Mouse (Mus musculus) forebrain, embryonic 11.5 days (tissue): ENCODE results near the gene Cd83. TPM values are rescaled to one million over a fixed set of nuclear protein-coding genes. Genes with fewer than 3 reads are reported as not detected.

Experiments
- ATAC-seq: fragments of 200-750 bp; cut with Nextera tagmentation; replicated peaks from 2 replicates; pipeline ENCODE4 v1.8.0; 2017; ENCODE audit warnings: moderate TSS enrichment; ENCODE audit not compliant: low FRiP score
- DNase-seq: peaks from one replicate; pipeline ENCODE4 v3.0.0-alpha.2; 2017; ENCODE audit warnings: low spot score
- H3K27ac ChIP-seq: fragments of 300-500 bp; sonication (generic); 2 replicates; pipeline ENCODE4 v1.5.1; 2014; ENCODE audit warnings: low read depth, low read length
- H3K27me3 ChIP-seq: fragments of 300-500 bp; sonication (generic); 2 replicates; pipeline ENCODE4 v1.6.1; 2014; ENCODE audit warnings: mild to moderate bottlenecking, low read length, mixed read lengths; ENCODE audit not compliant: control insufficient read depth, insufficient read depth
- H3K36me3 ChIP-seq: fragments of 300-500 bp; sonication (generic); 2 replicates; pipeline ENCODE4 v1.6.1; 2014; ENCODE audit warnings: mild to moderate bottlenecking, low read length, moderate library complexity, mixed read lengths; ENCODE audit not compliant: control insufficient read depth, insufficient read depth
- H3K4me1 ChIP-seq: fragments of 300-500 bp; sonication (generic); replicated peaks from 2 replicates; pipeline ENCODE4 v1.6.1; 2014; ENCODE audit warnings: low read length, mixed read lengths; ENCODE audit not compliant: control insufficient read depth, insufficient read depth
- H3K4me2 ChIP-seq: fragments of 300-500 bp; sonication (generic); 2 replicates; pipeline ENCODE4 v1.6.1; 2014; ENCODE audit warnings: low read depth, mild to moderate bottlenecking, low read length, moderate library complexity, mixed read lengths; ENCODE audit not compliant: severe bottlenecking
- H3K4me3 ChIP-seq: fragments of 300-500 bp; sonication (generic); 2 replicates; pipeline ENCODE4 v1.5.1; 2014; ENCODE audit warnings: low read depth, low read length
- H3K9ac ChIP-seq: fragments of 300-500 bp; sonication (generic); 2 replicates; pipeline ENCODE4 v1.6.1; 2014; ENCODE audit warnings: low read length
- H3K9me3 ChIP-seq: fragments of 300-500 bp; sonication (generic); 2 replicates; pipeline ENCODE4 v1.6.1; 2016; ENCODE audit warnings: low read length, mixed read lengths; ENCODE audit not compliant: control insufficient read depth
- WGBS: fragments of 180-500 bp; shearing (Covaris S2); extraction: QIAGEN DNeasy Blood & Tissue Kit; methylation state at CpG from one replicate; pipeline ENCODE4 v1.1.7; 2014; 5-methylcytosine and 5-hydroxymethylcytosine counted together
- polyA plus RNA-seq: library from polyadenylated mRNA; unstranded; fragments of >200 nt; fragmentation: Nextera tagmentation; extraction: Ambion mirVana; gene quantifications from 2 replicates; pipeline ENCODE4 v1.2.1, GENCODE M21; 2014

The Cd83 gene
- polyA plus RNA-seq, 1 experiment from 2014 or later, result 4.0 TPM

GRCm38 (mm10) chr13:43810621-43811020 lies 26.0 kb downstream of the Cd83 start:
- Histone ChIP-seq H3K4me2 (no peak overlapping the region), H3K9ac (no peak overlapping the region), H3K4me1 (no peaks in the 10 kb centered on the region), H3K36me3 (no peaks in the 10 kb centered on the region), H3K27ac (no peak overlapping the region), H3K4me3 (no peak overlapping the region), H3K9me3 (no peaks in the 10 kb centered on the region), H3K27me3 (no peaks in the 10 kb centered on the region; the same call in 1 of the 2 replicates)
- WGBS, result 89% methylated on average over 6 of the region's 6 CpGs
- DNase-seq (no peak), ATAC-seq (no peak)

GRCm38 (mm10) chr13:43811835-43812234 lies 27.3 kb downstream of the Cd83 start:
- H3K4me3 ChIP-seq, result no peak overlapping the region
- H3K4me1 ChIP-seq, result no peaks in the 10 kb centered on the region
- no peak overlapping the region for H3K9ac ChIP-seq
- no peaks in the 10 kb centered on the region for H3K36me3 ChIP-seq
- no peak for ATAC-seq
- H3K4me2 ChIP-seq, result no peak overlapping the region
- 93% methylated on average over 3 of the region's 3 CpGs for WGBS
- H3K27me3 ChIP-seq, result no peaks in the 10 kb centered on the region; the same call in 1 of the 2 replicates
- no peaks in the 10 kb centered on the region for H3K9me3 ChIP-seq
- no peak overlapping the region for H3K27ac ChIP-seq
- no peak for DNase-seq

- H3K4me3 ChIP-seq, result no peak overlapping the region
- H3K27me3 ChIP-seq, result no peaks in the 10 kb centered on the region; the same call in 1 of the 2 replicates
- H3K9ac ChIP-seq, result no peak overlapping the region
- ATAC-seq, result no peak
- no peak overlapping the region for H3K27ac ChIP-seq
- no peaks in the 10 kb centered on the region for H3K36me3 ChIP-seq
- 90% methylated on average over 8 of the region's 8 CpGs for WGBS
- DNase-seq, result no peak
- no peaks in the 10 kb centered on the region for H3K4me1 ChIP-seq
- no peak overlapping the region for H3K4me2 ChIP-seq
- no peaks in the 10 kb centered on the region for H3K9me3 ChIP-seq
Measured at GRCm38 (mm10) chr13:43813431-43813830, 28.9 kb downstream of the Cd83 start.

DNA sequence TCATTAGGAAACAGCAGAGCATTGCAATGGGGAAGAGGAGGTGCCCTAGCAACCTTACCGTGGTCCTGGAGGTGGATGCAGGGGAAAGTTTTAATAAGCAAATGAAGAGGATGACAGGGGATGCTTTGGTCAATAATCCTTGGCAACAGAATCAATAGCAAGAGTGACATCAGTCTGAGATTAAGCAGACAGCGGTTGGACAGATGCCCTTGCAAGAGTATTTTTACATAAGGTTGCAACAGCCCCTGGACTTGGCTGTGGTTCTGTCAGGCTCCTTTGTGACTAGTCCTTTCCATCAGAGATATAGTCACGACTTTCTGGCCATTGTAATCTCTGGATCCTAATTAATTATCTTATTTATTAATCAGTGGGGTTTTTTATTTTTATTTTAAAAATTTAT lies 32.9 kb downstream of the Cd83 start:
- no peak for ATAC-seq
- H3K27me3 ChIP-seq, result no peaks in the 10 kb centered on the region
- H3K9ac ChIP-seq, result no peak overlapping the region
- H3K4me3 ChIP-seq, result no peak overlapping the region
- no peaks in the 10 kb centered on the region for H3K4me1 ChIP-seq
- 78% methylated on average over 3 of the region's 3 CpGs for WGBS
- H3K27ac ChIP-seq, result no peak overlapping the region
- H3K4me2 ChIP-seq, result no peak overlapping the region
- no peak for DNase-seq
- H3K9me3 ChIP-seq, result no peaks in the 10 kb centered on the region
- no peaks in the 10 kb centered on the region for H3K36me3 ChIP-seq

DNA sequence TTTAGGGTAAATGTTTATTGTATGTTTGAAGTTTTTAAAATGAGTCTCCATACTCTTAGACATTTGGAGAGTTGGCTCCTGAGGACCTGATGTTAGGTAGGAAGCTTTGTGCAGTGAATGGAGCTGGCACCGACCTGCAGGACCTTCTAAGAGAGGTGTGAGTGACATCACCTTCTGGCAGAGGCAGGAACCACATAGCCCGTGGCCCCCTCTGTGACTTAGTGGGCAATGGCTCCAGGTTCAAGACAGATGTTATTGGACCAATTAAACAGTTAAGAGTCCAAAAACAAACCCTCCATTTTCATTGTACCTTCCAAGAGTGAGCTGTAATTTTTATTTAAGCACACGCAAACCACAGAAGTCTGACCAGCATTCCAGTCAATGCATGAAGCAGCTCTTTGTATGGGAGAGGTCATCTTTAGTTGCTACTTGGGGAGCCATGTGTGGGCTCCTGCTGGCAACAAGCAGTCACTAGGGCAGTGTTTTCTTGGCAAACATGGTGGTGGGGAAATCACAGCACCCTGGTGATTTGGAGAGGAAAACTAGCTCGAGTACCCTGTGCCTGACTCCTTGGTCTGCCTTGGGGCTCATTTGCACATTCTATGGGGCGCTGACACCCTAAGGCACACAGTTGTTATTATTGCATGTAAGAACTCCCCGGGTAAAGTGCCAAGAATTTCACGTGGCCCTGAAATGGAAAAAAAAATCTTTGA lies 33.9 kb downstream of the Cd83 start:
- no peak for ATAC-seq
- H3K4me3 ChIP-seq, result no peak overlapping the region
- H3K9me3 ChIP-seq, result no peaks in the 10 kb centered on the region
- H3K4me2 ChIP-seq, result no peak overlapping the region
- DNase-seq, result no peak
- no peaks in the 10 kb centered on the region for H3K27me3 ChIP-seq
- no peaks in the 10 kb centered on the region for H3K4me1 ChIP-seq
- no peak overlapping the region for H3K27ac ChIP-seq
- no peaks in the 10 kb centered on the region for H3K36me3 ChIP-seq
- no peak overlapping the region for H3K9ac ChIP-seq
- 82% methylated on average over 7 of the region's 7 CpGs for WGBS

GRCm38 (mm10) chr13:43819020-43819310 lies 34.4 kb downstream of the Cd83 start:
- ATAC-seq, result no peak
- H3K9me3 ChIP-seq, result no peaks in the 10 kb centered on the region
- H3K4me2 ChIP-seq, result no peak overlapping the region
- H3K9ac ChIP-seq, result no peak overlapping the region
- no peak for DNase-seq
- no peaks in the 10 kb centered on the region for H3K4me1 ChIP-seq
- 93% methylated on average over 6 of the region's 6 CpGs for WGBS
- H3K4me3 ChIP-seq, result no peak overlapping the region
- no peaks in the 10 kb centered on the region for H3K27me3 ChIP-seq
- H3K27ac ChIP-seq, result no peak overlapping the region
- H3K36me3 ChIP-seq, result no peaks in the 10 kb centered on the region

DNA sequence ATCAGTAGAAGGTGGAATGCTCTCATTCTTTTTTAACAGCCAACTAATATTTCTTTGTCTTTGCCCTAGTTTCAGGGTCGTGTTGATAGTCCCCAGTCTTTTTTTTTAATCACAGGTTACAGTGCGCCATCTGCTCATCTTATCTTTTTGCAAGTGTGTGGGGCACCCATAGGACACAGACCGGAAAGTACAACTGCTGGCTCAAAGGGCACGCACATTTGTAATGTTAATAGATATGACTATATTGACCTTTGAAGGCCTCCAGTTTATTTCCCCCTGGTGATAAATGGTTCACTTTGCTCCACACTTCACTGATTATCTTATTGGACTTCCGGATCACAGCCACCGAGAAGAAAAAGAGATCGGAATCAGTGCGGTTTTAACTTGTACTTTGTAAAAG lies 35.5 kb downstream of the Cd83 start:
- H3K4me2 ChIP-seq, result no peak overlapping the region
- no peak for ATAC-seq
- 93% methylated on average over 8 of the region's 8 CpGs for WGBS
- H3K27ac ChIP-seq, result no peak overlapping the region
- H3K9ac ChIP-seq, result no peak overlapping the region
- no peak for DNase-seq
- no peaks in the 10 kb centered on the region for H3K36me3 ChIP-seq
- H3K9me3 ChIP-seq, result no peaks in the 10 kb centered on the region
- no peaks in the 10 kb centered on the region for H3K27me3 ChIP-seq
- no peaks in the 10 kb centered on the region for H3K4me1 ChIP-seq
- H3K4me3 ChIP-seq, result no peak overlapping the region

DNA sequence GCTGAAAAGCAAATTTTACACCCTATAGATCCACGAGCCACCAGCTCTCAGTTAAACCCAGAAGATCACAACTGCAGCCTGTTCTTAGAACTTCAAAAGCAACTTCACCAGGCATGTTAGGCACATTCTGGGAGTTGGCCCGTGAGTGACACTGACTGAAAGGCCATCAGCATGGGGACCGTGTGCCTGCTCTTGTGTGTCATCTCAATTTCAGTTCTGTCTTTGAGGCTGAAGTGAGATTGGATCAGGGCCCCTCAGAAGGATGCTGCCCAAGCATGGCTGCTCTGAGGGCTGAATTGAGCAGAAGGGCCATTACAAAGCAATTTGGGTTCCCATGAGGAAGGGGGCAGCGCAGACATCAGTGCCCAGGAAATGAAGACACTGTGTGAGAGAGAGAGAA lies 37.7 kb downstream of the Cd83 start:
- Histone ChIP-seq H3K36me3 (no peaks in the 10 kb centered on the region), H3K27me3 (no peaks in the 10 kb centered on the region), H3K4me3 (no peak overlapping the region), H3K9me3 (no peaks in the 10 kb centered on the region; the same call in 1 of the 2 replicates), H3K9ac (no peak overlapping the region), H3K4me2 (no peak overlapping the region), H3K27ac (no peak overlapping the region), H3K4me1 (no peaks in the 10 kb centered on the region)
- WGBS, result 78% methylated on average over 4 of the region's 4 CpGs
- ATAC-seq (no peak), DNase-seq (no peak)

- no peak overlapping the region for H3K9ac ChIP-seq
- 64% methylated on average over 5 of the region's 5 CpGs for WGBS
- no peak overlapping the region for H3K4me2 ChIP-seq
- H3K27me3 ChIP-seq, result no peaks in the 10 kb centered on the region
- H3K27ac ChIP-seq, result no peak overlapping the region
- no peaks in the 10 kb centered on the region for H3K36me3 ChIP-seq
- ATAC-seq (no peak), DNase-seq (no peak)
- no peaks in the 10 kb centered on the region for H3K4me1 ChIP-seq
- H3K9me3 ChIP-seq, result no peaks in the 10 kb centered on the region; the same call in 1 of the 2 replicates
- no peak overlapping the region for H3K4me3 ChIP-seq
Measured at GRCm38 (mm10) chr13:43828648-43829047, 44.1 kb downstream of the Cd83 start.
